In genomic region chr13:37777351-37778146, GRCm38 (mm10) we compare ENCODE assay signal across 8 mouse cellular contexts. TPM values are rescaled to one million over a fixed set of nuclear protein-coding genes. Genes with fewer than 3 reads are reported as not detected.
A peak's percentile ranks its signal among the peaks of the same experiment; 100 is the strongest.
DNase-seq lines count a peak whose midpoint lies in the region; ATAC-seq and TF ChIP-seq lines count a peak whose summit lies in the region.

No protein-coding gene starts in this region.

- H3K9me3 ChIP-seq in kidney, embryonic 16.5 days (ENCODE audit: low read length): no peaks in the 10 kb centered on the region
- no peaks in the 10 kb centered on the region for H3K9me3 ChIP-seq in MEL (replicated peaks; ENCODE audit: insufficient read depth, low read length)
- H3K9me3 ChIP-seq in erythroblast, embryonic 14.5 days (ENCODE audit: control insufficient read depth, low read length): no peaks in the 10 kb centered on the region
- no peaks in the 10 kb centered on the region for H3K9me3 ChIP-seq in limb, embryonic 14.5 days (ENCODE audit: control insufficient read depth, low read length)

- peaks cover 3% of the 10 kb centered on the region; the same call in 1 of the 2 replicates for H3K27me3 ChIP-seq in kidney, embryonic 16.5 days (ENCODE audit: insufficient read depth, low read length)
- no peaks in the 10 kb centered on the region for H3K27me3 ChIP-seq in MEL (ENCODE audit: control insufficient read depth in 1 of 2, insufficient read depth in 2 of 2, low read length in 2 of 2)
- peaks cover 29% of the 10 kb centered on the region for H3K27me3 ChIP-seq in erythroblast, embryonic 14.5 days (ENCODE audit: control insufficient read depth)
- H3K27me3 ChIP-seq in limb, embryonic 14.5 days (ENCODE audit: control insufficient read depth, insufficient read depth, low read length): no peaks in the 10 kb centered on the region; the same call in 1 of the 2 replicates

- peak; percentile 21 for ATAC-seq in kidney, embryonic 16.5 days (ENCODE audit: low FRiP score, low TSS enrichment)
- no peak for ATAC-seq in limb, embryonic 14.5 days (ENCODE audit: low FRiP score, low read depth)

- H3K36me3 ChIP-seq in kidney, embryonic 16.5 days (ENCODE audit: insufficient read depth, low read length): no peaks in the 10 kb centered on the region
- peaks cover 0 to 21% of the 10 kb centered on the region in 2 experiments; a peak in 2 of 4 replicates for H3K36me3 ChIP-seq in MEL (ENCODE audit: control insufficient read depth in 1 of 2, insufficient read depth in 2 of 2, low read length in 2 of 2)
- H3K36me3 ChIP-seq in erythroblast, embryonic 14.5 days (ENCODE audit: control insufficient read depth): no peaks in the 10 kb centered on the region
- H3K36me3 ChIP-seq in limb, embryonic 14.5 days (ENCODE audit: control insufficient read depth, insufficient read depth, low read length): no peaks in the 10 kb centered on the region

- H3K9ac ChIP-seq in kidney, embryonic 16.5 days (replicated peaks; ENCODE audit: low read length): peak overlapping the region; percentile 67
- H3K9ac ChIP-seq in MEL (ENCODE audit: control insufficient read depth, low read depth, low read length, poor library complexity, severe bottlenecking): peak overlapping the region; percentile 85
- H3K9ac ChIP-seq in limb, embryonic 14.5 days (ENCODE audit: low read depth, low read length, severe bottlenecking): peak overlapping the region; percentile 72

- peak overlapping the region; percentile 58 for H3K4me3 ChIP-seq in kidney, embryonic 16.5 days (ENCODE audit: low read length)
- peak overlapping the region; percentile 68 to 83 for H3K4me3 ChIP-seq in MEL (ENCODE audit: control insufficient read depth in 1 of 2, insufficient read depth in 1 of 2, low read depth in 2 of 2, low read length in 2 of 2)
- H3K4me3 ChIP-seq in erythroblast, embryonic 14.5 days (replicated peaks): peak overlapping the region; percentile 61
- peak overlapping the region; percentile 63 for H3K4me3 ChIP-seq in limb, embryonic 14.5 days (replicated peaks; ENCODE audit: low read length)

- no peak for DNase-seq in kidney, postnatal 36 days
- peak; percentile 93 for DNase-seq in MEL (ENCODE audit: low read depth, low spot score)
- no peak for DNase-seq in limb, embryonic 14.5 days (ENCODE audit: low spot score)
- DNase-seq in retina, postnatal 1 day: peak; percentile 29
- DNase-seq in adipocyte (ENCODE audit: low spot score): no peak
- no peak for DNase-seq in frontal cortex, postnatal 14 days (ENCODE audit: low spot score in 2 of 2)

- no peak for TF ChIP-seq RAD21 in MEL (IDR thresholded peaks at IDR 0.05; ENCODE audit: low read depth, low read length)

- TF ChIP-seq EP300 in MEL (IDR thresholded peaks at IDR 0.05; ENCODE audit: low read depth in 1 of 2, low read length in 2 of 2): peak; percentile 77 to 83

- 21% methylated on average over 25 of the region's 25 CpGs for WGBS in kidney, embryonic 16.5 days
- WGBS in limb, embryonic 14.5 days: 20% methylated on average over 25 of the region's 25 CpGs

- TF ChIP-seq CTCF in MEL (IDR thresholded peaks at IDR 0.05 in 2 of 3, conservative IDR thresholded peaks at IDR 0.05 in 1 of 3; ENCODE audit: control insufficient read depth in 1 of 3, insufficient read depth in 1 of 3, low read depth in 2 of 3, low read length in 3 of 3, poor library complexity in 1 of 3, severe bottlenecking in 1 of 3): no peak

- no peak overlapping the region for H3K27ac ChIP-seq in kidney, embryonic 16.5 days (ENCODE audit: low read length)
- H3K27ac ChIP-seq in MEL (ENCODE audit: control insufficient read depth, low read depth, low read length): peak overlapping the region; percentile 81
- no peak overlapping the region for H3K27ac ChIP-seq in limb, embryonic 14.5 days (replicated peaks; ENCODE audit: low read depth, low read length)

- TF ChIP-seq POLR2A in MEL (IDR thresholded peaks at IDR 0.05; ENCODE audit: control insufficient read depth in 1 of 2, insufficient read depth in 1 of 2, low read depth in 1 of 2, low read length in 2 of 2, poor library complexity in 1 of 2): peak; percentile 40 to 72; a peak in 3 of 4 replicates
- no peak for TF ChIP-seq POLR2A in limb, embryonic 14.5 days (IDR thresholded peaks at IDR 0.05; ENCODE audit: borderline replicate concordance, extremely low read depth, insufficient read depth, insufficient read length)

- H3K4me2 ChIP-seq in kidney, embryonic 16.5 days (replicated peaks; ENCODE audit: low read depth, low read length): peak overlapping the region; percentile 95
- peak overlapping the region; percentile 100 for H3K4me2 ChIP-seq in limb, embryonic 14.5 days (replicated peaks; ENCODE audit: low read depth, low read length, severe bottlenecking)

- H3K79me2 ChIP-seq in MEL (ENCODE audit: control insufficient read depth, insufficient read depth, low read length, poor library complexity): peaks cover 9% of the 10 kb centered on the region

- peaks cover 10% of the 10 kb centered on the region; the same call in 1 of the 2 replicates for H3K4me1 ChIP-seq in kidney, embryonic 16.5 days (ENCODE audit: insufficient read depth, low read length)
- H3K4me1 ChIP-seq in MEL (ENCODE audit: control insufficient read depth in 1 of 2, insufficient read depth in 2 of 2, low read length in 2 of 2): peaks cover 7 to 13% of the 10 kb centered on the region in 2 experiments
- peaks cover 22% of the 10 kb centered on the region for H3K4me1 ChIP-seq in erythroblast, embryonic 14.5 days (ENCODE audit: control insufficient read depth)
- H3K4me1 ChIP-seq in limb, embryonic 14.5 days (ENCODE audit: control insufficient read depth, insufficient read depth, low read length): peaks cover 9% of the 10 kb centered on the region; the same call in 1 of the 2 replicates

TF ChIP-seq in MEL, 35 proteins besides CTCF, POLR2A, EP300 and RAD21 (continues in another document):
- TF ChIP-seq POLR2AphosphoS2 (IDR thresholded peaks at IDR 0.05; ENCODE audit: low read length): no peak
- TF ChIP-seq MAX (IDR thresholded peaks at IDR 0.05; ENCODE audit: low read length): no peak
- TF ChIP-seq CHD2 (IDR thresholded peaks at IDR 0.05; ENCODE audit: low read length): no peak
- peak; percentile 58 for TF ChIP-seq MYB (IDR thresholded peaks at IDR 0.05; ENCODE audit: low read depth, low read length)
- no peak; the same call in 1 of the 2 replicates for TF ChIP-seq MXI1 (IDR thresholded peaks at IDR 0.05; ENCODE audit: low read depth, low read length)
- no peak for TF ChIP-seq POLR2AphosphoS5 (IDR thresholded peaks at IDR 0.05; ENCODE audit: borderline replicate concordance, low read depth, low read length)
- 0 out of 2 replicates have a peak, but pooled peaks have one; percentile 34 for TF ChIP-seq MYC (IDR thresholded peaks at IDR 0.05; ENCODE audit: low read depth, low read length)
- TF ChIP-seq GABPA (IDR thresholded peaks at IDR 0.05; ENCODE audit: low read depth, low read length): no peak
- no peak for TF ChIP-seq KAT2A (conservative IDR thresholded peaks at IDR 0.05; ENCODE audit: low read depth, low read length)
- no peak for TF ChIP-seq ZC3H11A (IDR thresholded peaks at IDR 0.05; ENCODE audit: low read depth, low read length)
- TF ChIP-seq ZMIZ1 (IDR thresholded peaks at IDR 0.05; ENCODE audit: low read depth, low read length): peak; percentile 32; the same call in 1 of the 2 replicates
- TF ChIP-seq USF2 (IDR thresholded peaks at IDR 0.05; ENCODE audit: borderline replicate concordance in 1 of 2, insufficient read depth in 1 of 2, low read depth in 1 of 2, low read length in 2 of 2): no peak
- TF ChIP-seq RCOR1 (IDR thresholded peaks at IDR 0.05; ENCODE audit: low read depth, low read length): peak; percentile 55; the same call in 1 of the 2 replicates
- TF ChIP-seq TAL1 (IDR thresholded peaks at IDR 0.05; ENCODE audit: low read length): peak; percentile 91
- peak; percentile 54 for TF ChIP-seq GATA1 (IDR thresholded peaks at IDR 0.05; ENCODE audit: low read depth, low read length)
- no peak for TF ChIP-seq CHD1 (IDR thresholded peaks at IDR 0.05; ENCODE audit: low read depth, low read length)
- no peak for TF ChIP-seq NRF1 (IDR thresholded peaks at IDR 0.05; ENCODE audit: insufficient read depth, low read depth, low read length, poor library complexity, severe bottlenecking)
- TF ChIP-seq SIN3A (IDR thresholded peaks at IDR 0.05; ENCODE audit: low read length): no peak; the same call in 1 of the 2 replicates
- TF ChIP-seq E2F4 (IDR thresholded peaks at IDR 0.05; ENCODE audit: borderline replicate concordance, low read depth, low read length): no peak
- peak; percentile 30; the same call in 1 of the 2 replicates for TF ChIP-seq HCFC1 (IDR thresholded peaks at IDR 0.05; ENCODE audit: low read depth, low read length)
- TF ChIP-seq ZNF384 (IDR thresholded peaks at IDR 0.05; ENCODE audit: low read depth, low read length): no peak
- TF ChIP-seq ELF1 (IDR thresholded peaks at IDR 0.05; ENCODE audit: low read depth, low read length): peak; percentile 53; the same call in 1 of the 2 replicates
- TF ChIP-seq MEF2A (IDR thresholded peaks at IDR 0.05; ENCODE audit: extremely low read depth, insufficient replicate concordance, low read depth, low read length, poor library complexity, severe bottlenecking): no peak
- no peak for TF ChIP-seq ZKSCAN1 (IDR thresholded peaks at IDR 0.05; ENCODE audit: low read depth, low read length)
- TF ChIP-seq TCF12 (IDR thresholded peaks at IDR 0.05; ENCODE audit: low read depth, low read length): peak; percentile 81
- no peak for TF ChIP-seq JUND (IDR thresholded peaks at IDR 0.05; ENCODE audit: low read depth, low read length)
- no peak for TF ChIP-seq BHLHE40 (IDR thresholded peaks at IDR 0.05; ENCODE audit: borderline replicate concordance, low read depth, low read length)
- TF ChIP-seq MAZ (IDR thresholded peaks at IDR 0.05; ENCODE audit: low read depth, low read length): 0 out of 2 replicates have a peak, but pooled peaks have one; percentile 51
- no peak for TF ChIP-seq MAFK (IDR thresholded peaks at IDR 0.05; ENCODE audit: borderline replicate concordance, low read depth, low read length)
- TF ChIP-seq ETS1 (IDR thresholded peaks at IDR 0.05; ENCODE audit: low read depth, low read length): peak; percentile 75; the same call in 1 of the 2 replicates
- peak; percentile 42; the same call in 1 of the 2 replicates for TF ChIP-seq USF1 (IDR thresholded peaks at IDR 0.05; ENCODE audit: low read depth, low read length)

RNA-seq across cellular contexts. Expression of gene Rreb1, which starts 0.7 kb away (rescaled TPM):
- 13.5 and 18.3 TPM in 2 replicates for polyA plus RNA-seq in kidney, embryonic 16.5 days (2015; fragmentation: Nextera tagmentation; extraction: Ambion mirVana)
- 8.1 and 10.4 TPM in 2 replicates for total RNA-seq in MEL (2012; rRNA removed)
- polyA plus RNA-seq in MEL (2012; ENCODE audit: insufficient read depth in 1 of 2, insufficient read length in 2 of 2, low read depth in 1 of 2, low replicate concordance in 2 of 2, missing spikeins in 1 of 2): 10 to 100 TPM in 1 of 2 experiments, not detected in 1; 34.0 TPM
- 0.46 and 0.60 TPM in 2 replicates for polyA plus RNA-seq in erythroblast, embryonic 14.5 days (2012)
- polyA plus RNA-seq in limb, embryonic 14.5 days (2012; rRNA removed): 21.4 and 22.4 TPM in 2 replicates
- polyA plus RNA-seq in limb, embryonic 14.5 days (2014; fragmentation: Nextera tagmentation; extraction: Ambion mirVana): 19.0 and 22.8 TPM in 2 replicates

Comparison
In these comparisons a context has a peak if more than half of its experiments do, and no peak if none do; other contexts are left out.
1. DNase-seq: peak in MEL (single experiment) and retina, postnatal 1 day (single experiment); none in kidney, postnatal 36 days (0 of 2), limb, embryonic 14.5 days (single experiment), adipocyte (single experiment) and frontal cortex, postnatal 14 days (0 of 2).
2. Peak in every context shown above with its lines, with median percentiles within 50 percentile points of each other: H3K4me3 ChIP-seq and H3K9ac ChIP-seq.